Mouse (Mus musculus) spleen, adult 12 weeks (tissue): ENCODE measurements around the gene Rangap1.
"Not testable (repeated sequence)": the region's sequence is repeated elsewhere in the genome, so short reads cannot be mapped to it uniquely, and the experiment has no call there.

Experiments used
- DNase-seq: peaks from one replicate; pipeline ENCODE4 v3.0.0; 2022; ENCODE audit warnings: low spot score

The Rangap1 gene

GRCm38 (mm10) chr15:81739924-81740323, 5.4 kb downstream of the Rangap1 start:
- DNase-seq: no peak

- DNase-seq: no peak
Measured at GRCm38 (mm10) chr15:81739296-81739695, 6.0 kb downstream of the Rangap1 start.

- no peak for DNase-seq
Measured at GRCm38 (mm10) chr15:81735075-81735474, 10.3 kb downstream of the Rangap1 start.

GRCm38 (mm10) chr15:81729792-81730635, 15.3 kb downstream of the Rangap1 start:
- peak; percentile 95 for DNase-seq

- DNase-seq: no peak
Measured at GRCm38 (mm10) chr15:81729241-81729791, 16.0 kb downstream of the Rangap1 start.

- DNase-seq: no peak
Measured at GRCm38 (mm10) chr15:81725965-81726364, 19.4 kb downstream of the Rangap1 start.

- no peak for DNase-seq
Measured at GRCm38 (mm10) chr15:81723653-81724052, 21.7 kb downstream of the Rangap1 start.

- no peak for DNase-seq
Measured at GRCm38 (mm10) chr15:81722361-81722760, 23.0 kb downstream of the Rangap1 start.

- no peak for DNase-seq
Measured at GRCm38 (mm10) chr15:81719139-81719531, 26.2 kb downstream of the Rangap1 start.

- DNase-seq: no peak
Measured at GRCm38 (mm10) chr15:81718336-81719138, 26.8 kb downstream of the Rangap1 start.

GRCm38 (mm10) chr15:81713742-81714141, 31.6 kb downstream of the Rangap1 start:
- DNase-seq: no peak

- no peak for DNase-seq
Measured at GRCm38 (mm10) chr15:81710801-81711200, 34.5 kb downstream of the Rangap1 start.

GRCm38 (mm10) chr15:81709686-81710085, 35.6 kb downstream of the Rangap1 start:
- no peak for DNase-seq

- DNase-seq: no peak
Measured at GRCm38 (mm10) chr15:81708991-81709390, 36.3 kb downstream of the Rangap1 start.

GRCm38 (mm10) chr15:81703094-81703489, 42.2 kb downstream of the Rangap1 start:
- DNase-seq: no peak

- no peak for DNase-seq
Measured at GRCm38 (mm10) chr15:81702306-81703093, 42.8 kb downstream of the Rangap1 start.

GRCm38 (mm10) chr15:81701350-81701749, 44.0 kb downstream of the Rangap1 start:
- DNase-seq: not testable (repeated sequence)

- no peak for DNase-seq
Measured at GRCm38 (mm10) chr15:81700601-81701000, 44.7 kb downstream of the Rangap1 start.

GRCm38 (mm10) chr15:81700161-81700560, 45.2 kb downstream of the Rangap1 start:
- no peak for DNase-seq

- no peak for DNase-seq
Measured at GRCm38 (mm10) chr15:81698532-81698931, 46.8 kb downstream of the Rangap1 start.

- no peak for DNase-seq
Measured at GRCm38 (mm10) chr15:81697847-81698246, 47.5 kb downstream of the Rangap1 start.

- no peak for DNase-seq
Measured at GRCm38 (mm10) chr15:81697175-81697574, 48.2 kb downstream of the Rangap1 start, which contains the start of gene Chadl. Gene Chadl (minus strand): TSS chr15:81697287.
